ENCODE assay signal across 15 mouse cellular contexts in genomic region chr13:97743229-97743988, GRCm38 (mm10). TPM values are rescaled to one million over a fixed set of nuclear protein-coding genes. Genes with fewer than 3 reads are reported as not detected.
DNase-seq lines count a peak whose midpoint lies in the region; ATAC-seq and TF ChIP-seq lines count a peak whose summit lies in the region.
"Had no signal": no experiment of that assay in that cellular context is flagged by ENCODE, and none has a peak within 500 bp of the region (broad histone marks: within the 10 kb centered on the region; RNA-seq: fewer than 3 reads in every experiment).

No protein-coding gene starts in this region.

- peak; percentile 78 for ATAC-seq in kidney, postnatal 0 days (replicated peaks; ENCODE audit: low FRiP score, low read depth)
- ATAC-seq in megakaryocyte-erythroid progenitor cell, adult 5-6 weeks (replicated peaks; ENCODE audit: low FRiP score, low TSS enrichment, poor library complexity, severe bottlenecking): peak; percentile 88
- ATAC-seq: forebrain, embryonic 15.5 days had no signal

- no peak overlapping the region for H3K4me2 ChIP-seq in kidney, postnatal 0 days (ENCODE audit: low read length)
- H3K4me2 ChIP-seq: forebrain, embryonic 15.5 days had no signal

- H3K9me3 ChIP-seq in kidney, postnatal 0 days (replicated peaks; ENCODE audit: low read length): no peaks in the 10 kb centered on the region
- H3K9me3 ChIP-seq in erythroblast, embryonic 14.5 days (ENCODE audit: control insufficient read depth, low read length): no peaks in the 10 kb centered on the region
- H3K9me3 ChIP-seq: forebrain, embryonic 15.5 days had no signal

- H3K4me3 ChIP-seq in kidney, postnatal 0 days (replicated peaks; ENCODE audit: low read depth, low read length): no peak overlapping the region
- H3K4me3 ChIP-seq in kidney, adult 2 months (ENCODE audit: insufficient read depth, low read depth, low read length): no peak overlapping the region
- H3K4me3 ChIP-seq in erythroblast, embryonic 14.5 days (replicated peaks): peak overlapping the region; percentile 32
- H3K4me3 ChIP-seq: forebrain, embryonic 15.5 days; left cerebral cortex, adult 2 months had no signal

- no peak for TF ChIP-seq CTCF in kidney, postnatal 0 days (IDR thresholded peaks at IDR 0.05; ENCODE audit: low read depth)
- no peak for TF ChIP-seq CTCF in kidney, adult 2 months (conservative IDR thresholded peaks at IDR 0.05; ENCODE audit: insufficient read depth, insufficient read length, low read depth, low read length)

- no peaks in the 10 kb centered on the region for H3K4me1 ChIP-seq in kidney, postnatal 0 days (replicated peaks; ENCODE audit: insufficient read depth, low read length)
- no peaks in the 10 kb centered on the region for H3K4me1 ChIP-seq in kidney, adult 2 months (ENCODE audit: control insufficient read depth, insufficient read depth, low read length)
- peaks cover 51% of the 10 kb centered on the region for H3K4me1 ChIP-seq in erythroblast, embryonic 14.5 days (ENCODE audit: control insufficient read depth)

- DNase-seq in kidney, postnatal 0 days (ENCODE audit: low spot score): peak; percentile 68
- no peak for DNase-seq in kidney, adult 2 months
- DNase-seq in c-Kit-negative CD71-positive TER-119-positive erythroid progenitor cells, embryonic 14.5 days (ENCODE audit: low read depth, low spot score): peak; percentile 71
- DNase-seq in testis, postnatal 14 days (ENCODE audit: low spot score): no peak
- DNase-seq in right cerebral cortex, postnatal 10 days (ENCODE audit: low spot score in 2 of 2): no peak
- DNase-seq: adrenal gland, postnatal 25 days; cerebellum, adult 9-10 months; heart, postnatal 14 days; kidney, adult 9 months; lung, adult 18-20 months; retina, postnatal 1 day had no signal

- no peaks in the 10 kb centered on the region for H3K36me3 ChIP-seq in kidney, postnatal 0 days (ENCODE audit: insufficient read depth, low read length)
- H3K36me3 ChIP-seq in kidney, adult 2 months (ENCODE audit: control insufficient read depth, insufficient read depth, low read length): no peaks in the 10 kb centered on the region
- peaks cover 2% of the 10 kb centered on the region; the same call in 1 of the 2 replicates for H3K36me3 ChIP-seq in erythroblast, embryonic 14.5 days (ENCODE audit: control insufficient read depth)
- H3K36me3 ChIP-seq: forebrain, embryonic 15.5 days had no signal

- H3K27ac ChIP-seq in kidney, postnatal 0 days: no peak overlapping the region
- no peak overlapping the region for H3K27ac ChIP-seq in kidney, adult 2 months (ENCODE audit: insufficient read depth, low read depth, low read length)
- H3K27ac ChIP-seq: left cerebral cortex, adult 2 months had no signal

- H3K27me3 ChIP-seq in kidney, postnatal 0 days (ENCODE audit: insufficient read depth, low read length): no peaks in the 10 kb centered on the region
- no peaks in the 10 kb centered on the region for H3K27me3 ChIP-seq in kidney, adult 2 months (replicated peaks; ENCODE audit: control insufficient read depth, insufficient read depth, low read length)
- H3K27me3 ChIP-seq in erythroblast, embryonic 14.5 days (ENCODE audit: control insufficient read depth): no peaks in the 10 kb centered on the region
- H3K27me3 ChIP-seq: forebrain, embryonic 15.5 days had no signal

- no peak overlapping the region for H3K9ac ChIP-seq in kidney, postnatal 0 days (ENCODE audit: low read depth, low read length)
- H3K9ac ChIP-seq: forebrain, embryonic 15.5 days had no signal

- WGBS in kidney, postnatal 0 days: 27% methylated on average over 3 of the region's 3 CpGs
- WGBS in kidney, adult 2 months: 28% methylated on average over 3 of the region's 3 CpGs

- no peak for TF ChIP-seq POLR2A in kidney, adult 2 months (IDR thresholded peaks at IDR 0.05; ENCODE audit: low read depth, low read length)

RNA-seq across cellular contexts. Expression of gene Gm10260, which starts 17.0 kb away (rescaled TPM):
- polyA plus RNA-seq in kidney, postnatal 0 days (2015; fragmentation: Nextera tagmentation; extraction: Ambion mirVana): 5.5 and 10.3 TPM in 2 replicates
- polyA plus RNA-seq in kidney, adult 2 months (2012; rRNA removed): 3.9 and 5.3 TPM in 2 replicates
- 22.7 and 190 TPM in 2 replicates for polyA plus RNA-seq in erythroblast, embryonic 14.5 days (2012)
- total RNA-seq in megakaryocyte-erythroid progenitor cell, adult 5-6 weeks (2014; fragmentation: Nextera tagmentation): 16.8 and 21.6 TPM in 2 replicates
- 12.6 and 52.9 TPM in 2 replicates for total RNA-seq in megakaryocyte-erythroid progenitor cell, adult 5-6 weeks (2017)

Comparison
In these comparisons a context has a peak if more than half of its experiments do, and no peak if none do; other contexts are left out.
1. DNase-seq: peak in kidney, postnatal 0 days (single experiment) and c-Kit-negative CD71-positive TER-119-positive erythroid progenitor cells, embryonic 14.5 days (single experiment); none in kidney, adult 2 months (single experiment), testis, postnatal 14 days (single experiment) and right cerebral cortex, postnatal 10 days (0 of 2).